Mouse (Mus musculus): Measurements from ENCODE around the gene Nkd1. TPM values are rescaled to one million over a fixed set of nuclear protein-coding genes. Genes with fewer than 3 reads are reported as not detected.

Nkd1 gene
- polyA plus RNA-seq, 1 experiment: 21.9 TPM

- no peak for DNase-seq (ENCODE audit: low read depth, low spot score)
- 86% methylated on average over 12 of the region's 12 CpGs for WGBS
These were observed 51.2 kb downstream of the Nkd1 start for GRCm38 (mm10) chr8:88572185-88572909.

- DNase-seq (ENCODE audit: low read depth, low spot score): no peak
- WGBS: 66% methylated on average over 14 of the region's 14 CpGs
These were observed 51.9 kb downstream of the Nkd1 start for GRCm38 (mm10) chr8:88572941-88573645.

GRCm38 (mm10) chr8:88574975-88575374, 53.8 kb downstream of the Nkd1 start:
- 72% methylated on average over 5 of the region's 5 CpGs for WGBS

GRCm38 (mm10) chr8:88576351-88577142, 55.4 kb downstream of the Nkd1 start:
- WGBS: 76% methylated on average over 10 of the region's 10 CpGs

More at GRCm38 (mm10) chr8:88574975-88575374, 53.8 kb downstream of the Nkd1 start:
- no peak for DNase-seq (ENCODE audit: low read depth, low spot score)

GRCm38 (mm10) chr8:88577666-88578065, 56.5 kb downstream of the Nkd1 start:
- 80% methylated on average over 5 of the region's 5 CpGs for whole genome bisulfite sequencing
- no peak for DNase-seq (ENCODE audit: low read depth, low spot score)

More at GRCm38 (mm10) chr8:88576351-88577142, 55.4 kb downstream of the Nkd1 start:
- no peak for DNase-seq (ENCODE audit: low read depth, low spot score)

GRCm38 (mm10) chr8:88578413-88579175, 57.4 kb downstream of the Nkd1 start:
- 82% methylated on average over 14 of the region's 14 CpGs for WGBS
- no peak for DNase-seq (ENCODE audit: low read depth, low spot score)

GRCm38 (mm10) chr8:88579246-88579645, 58.1 kb downstream of the Nkd1 start:
- WGBS: 63% methylated on average over 7 of the region's 7 CpGs
- DNase-seq (ENCODE audit: low read depth, low spot score): no peak

- 84% methylated on average over 18 of the region's 18 CpGs for WGBS
These were observed 58.6 kb downstream of the Nkd1 start for GRCm38 (mm10) chr8:88579668-88580330.

GRCm38 (mm10) chr8:88580785-88581184, 59.6 kb downstream of the Nkd1 start:
- WGBS: 84% methylated on average over 7 of the region's 7 CpGs
- no peak for DNase-seq (ENCODE audit: low read depth, low spot score)

More at GRCm38 (mm10) chr8:88579668-88580330, 58.6 kb downstream of the Nkd1 start:
- no peak for DNase-seq (ENCODE audit: low read depth, low spot score)

GRCm38 (mm10) chr8:88583863-88584262, 62.7 kb downstream of the Nkd1 start:
- 75% methylated on average over 3 of the region's 3 CpGs for WGBS
- no peak for DNase-seq (ENCODE audit: low read depth, low spot score)

- no peak for DNase-seq (ENCODE audit: low read depth, low spot score)
- 88% methylated on average over 8 of the region's 8 CpGs for WGBS
These were observed 67.2 kb downstream of the Nkd1 start for GRCm38 (mm10) chr8:88588205-88588889.

- 57% methylated on average over 6 of the region's 6 CpGs for WGBS
- no peak for DNase-seq (ENCODE audit: low read depth, low spot score)
These were observed 69.1 kb downstream of the Nkd1 start for GRCm38 (mm10) chr8:88590226-88590625.

- no peak for DNase-seq (ENCODE audit: low read depth, low spot score)
- WGBS: 97% methylated on average over 1 of the region's 1 CpGs
These were observed 72.8 kb downstream of the Nkd1 start for GRCm38 (mm10) chr8:88593947-88594346.

- 79% methylated on average over 12 of the region's 12 CpGs for WGBS
- DNase-seq (ENCODE audit: low read depth, low spot score): no peak
These were observed 74.9 kb downstream of the Nkd1 start for GRCm38 (mm10) chr8:88596042-88596441.

GRCm38 (mm10) chr8:88598578-88598977, 77.4 kb downstream of the Nkd1 start:
- 67% methylated on average over 5 of the region's 5 CpGs for WGBS
- DNase-seq (ENCODE audit: low read depth, low spot score): no peak

GRCm38 (mm10) chr8:88599491-88599890, 78.3 kb downstream of the Nkd1 start:
- no peak for DNase-seq (ENCODE audit: low read depth, low spot score)
- 84% methylated on average over 7 of the region's 7 CpGs for WGBS

- 24% methylated on average over 10 of the region's 10 CpGs for WGBS
- DNase-seq (ENCODE audit: low read depth, low spot score): no peak
These were observed 82.4 kb downstream of the Nkd1 start for GRCm38 (mm10) chr8:88603446-88603989.
